In the genomic region with DNA sequence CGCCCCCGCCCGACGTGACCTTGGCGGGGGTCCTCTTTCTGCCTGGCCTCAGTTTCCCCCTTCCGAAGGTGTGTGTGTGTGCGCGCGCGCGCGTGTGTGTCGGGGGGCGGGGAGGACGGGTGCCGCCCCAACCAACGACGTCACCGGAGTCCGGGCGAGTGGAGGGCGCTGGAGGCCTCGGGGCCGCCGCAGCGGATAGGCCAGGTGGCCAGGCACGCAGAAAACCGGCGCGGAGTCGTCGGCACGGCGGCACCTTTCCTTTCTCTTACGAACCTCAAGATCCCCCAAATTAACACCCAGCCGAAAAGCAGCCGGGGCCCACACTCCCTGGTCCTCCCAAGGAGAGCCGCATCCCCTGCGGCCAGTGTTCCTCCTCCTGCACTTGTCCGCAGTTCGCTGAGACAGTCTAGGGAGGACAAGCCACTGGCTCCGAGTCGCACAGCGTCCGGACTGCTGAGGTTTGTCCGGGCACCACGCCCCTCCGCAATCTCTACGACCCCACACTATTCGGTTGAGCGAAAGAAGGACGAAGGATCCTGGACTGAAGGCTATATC, we compare ENCODE assay signal across 8 mouse cellular contexts.
DNase-seq lines count a peak whose midpoint lies in the region; ATAC-seq and TF ChIP-seq lines count a peak whose summit lies in the region.

No protein-coding gene starts in this region.

- TF ChIP-seq CTCF in C2C12 (IDR thresholded peaks at IDR 0.05; ENCODE audit: control insufficient read depth, insufficient read depth, insufficient read length), result no peak

- H3K4me2 ChIP-seq in embryonic facial prominence, embryonic 14.5 days (ENCODE audit: low read depth, low read length), result peak overlapping the region; percentile 75
- H3K4me2 ChIP-seq in heart, embryonic 13.5 days, result peak overlapping the region; percentile 98

- peak; percentile 60 for ATAC-seq in embryonic facial prominence, embryonic 14.5 days (ENCODE audit: low read depth)
- peak; percentile 43; the same call in 1 of the 2 replicates for ATAC-seq in heart, embryonic 13.5 days (ENCODE audit: extremely low read depth, insufficient number of reproducible peaks, low FRiP score, low TSS enrichment)

- peak overlapping the region; percentile 33; the same call in 1 of the 2 replicates for H3K27ac ChIP-seq in embryonic facial prominence, embryonic 14.5 days (replicated peaks; ENCODE audit: low read depth, low read length)
- peak overlapping the region; percentile 87 for H3K27ac ChIP-seq in heart, embryonic 13.5 days (replicated peaks)

- peak; percentile 83 for DNase-seq in adrenal gland, postnatal 10 days
- DNase-seq in embryonic facial prominence, embryonic 14.5 days (ENCODE audit: low spot score), result peak; percentile 57
- peak; percentile 85 for DNase-seq in kidney, postnatal 10 days
- peak; percentile 64 for DNase-seq in lung, postnatal 10 days
- peak; percentile 62 for DNase-seq in retina, embryonic 14.5 days (ENCODE audit: low spot score)
- DNase-seq in yolk sac, embryonic 10.5 days (ENCODE audit: low spot score), result peak; percentile 84

- peaks cover 5% of the 10 kb centered on the region for H3K79me3 ChIP-seq in C2C12 (ENCODE audit: low read depth)

- no peaks in the 10 kb centered on the region for H3K9me3 ChIP-seq in embryonic facial prominence, embryonic 14.5 days (ENCODE audit: control insufficient read depth, low read length)
- no peaks in the 10 kb centered on the region for H3K9me3 ChIP-seq in heart, embryonic 13.5 days

- H3ac ChIP-seq in C2C12 (ENCODE audit: control insufficient read depth, insufficient read length, low read depth), result peak overlapping the region; percentile 46

- H3K9ac ChIP-seq in embryonic facial prominence, embryonic 14.5 days (ENCODE audit: low read depth, low read length), result peak overlapping the region; percentile 79
- H3K9ac ChIP-seq in heart, embryonic 13.5 days, result peak overlapping the region; percentile 94

- no peaks in the 10 kb centered on the region for H3K27me3 ChIP-seq in C2C12 (ENCODE audit: control insufficient read depth, insufficient read depth, insufficient read length)
- H3K27me3 ChIP-seq in embryonic facial prominence, embryonic 14.5 days (replicated peaks; ENCODE audit: control insufficient read depth, insufficient read depth, low read length), result no peaks in the 10 kb centered on the region
- peaks cover 6% of the 10 kb centered on the region; the same call in 1 of the 2 replicates for H3K27me3 ChIP-seq in heart, embryonic 13.5 days (replicated peaks)

- H3K36me3 ChIP-seq in C2C12 (ENCODE audit: control insufficient read depth, insufficient read depth), result no peaks in the 10 kb centered on the region
- H3K36me3 ChIP-seq in embryonic facial prominence, embryonic 14.5 days (ENCODE audit: control insufficient read depth, insufficient read depth, low read length), result no peaks in the 10 kb centered on the region
- H3K36me3 ChIP-seq in heart, embryonic 13.5 days, result no peaks in the 10 kb centered on the region

- peak overlapping the region; percentile 30 for H3K4me3 ChIP-seq in C2C12 (ENCODE audit: insufficient read depth, poor library complexity, severe bottlenecking)
- peak overlapping the region; percentile 82 for H3K4me3 ChIP-seq in embryonic facial prominence, embryonic 14.5 days (ENCODE audit: low read depth, low read length)
- H3K4me3 ChIP-seq in heart, embryonic 13.5 days, result peak overlapping the region; percentile 92

- peaks cover 10% of the 10 kb centered on the region for H3K4me1 ChIP-seq in embryonic facial prominence, embryonic 14.5 days (ENCODE audit: control insufficient read depth, insufficient read depth, low read length)
- peaks cover 54% of the 10 kb centered on the region for H3K4me1 ChIP-seq in heart, embryonic 13.5 days

- WGBS in embryonic facial prominence, embryonic 14.5 days, result under 1% methylated on average over 35 of the region's 52 CpGs
- under 1% methylated on average over 52 of the region's 52 CpGs for WGBS in heart, embryonic 13.5 days

- H3K79me2 ChIP-seq in C2C12 (ENCODE audit: control insufficient read depth, insufficient read depth), result peaks cover 77% of the 10 kb centered on the region

TF ChIP-seq in C2C12, 6 proteins besides CTCF, POLR2A, EP300 and RAD21:
- no peak for TF ChIP-seq MYOG (IDR thresholded peaks at IDR 0.05; ENCODE audit: control insufficient read depth, extremely low read depth, insufficient read length)
- no peak for TF ChIP-seq MAX (IDR thresholded peaks at IDR 0.05)
- TF ChIP-seq CEBPB (IDR thresholded peaks at IDR 0.05; ENCODE audit: low read depth), result no peak
- no peak for TF ChIP-seq USF1 (IDR thresholded peaks at IDR 0.05; ENCODE audit: low read depth)
- no peak for TF ChIP-seq MYOD1 (IDR thresholded peaks at IDR 0.05; ENCODE audit: control insufficient read depth, insufficient read length, low read depth)
- no peak for TF ChIP-seq FOSL1 (IDR thresholded peaks at IDR 0.05; ENCODE audit: insufficient read depth, low read length, poor library complexity, severe bottlenecking)

Comparison
In these comparisons a context has a peak if more than half of its experiments do, and no peak if none do; other contexts are left out.
1. Peak in every context shown above with its lines: DNase-seq, ATAC-seq, H3K4me3 ChIP-seq and H3K27ac ChIP-seq.
2. H3K4me3 ChIP-seq: peak in every context shown above with its lines; median percentile 92 in heart, embryonic 13.5 days; 82 in embryonic facial prominence, embryonic 14.5 days; 30 in C2C12.